Mouse (Mus musculus) CH12.LX (cell line): ENCODE measurements around the gene Tmem255b.

Experiments used
- CHD2 ChIP-seq: IDR thresholded peaks from 2 replicates; pipeline ENCODE4 v1.6.1; 2011; ENCODE audit warnings: low read length, improper control_type of control experiment
- CTCF ChIP-seq, 2 experiments: IDR thresholded peaks in 1 of 2; conservative IDR thresholded peaks in 1 of 2; 2 replicates each; pipeline ENCODE4 v1.5.1; 2011 to 2012; ENCODE audit warnings: low read depth in 2 of 2, low read length in 2 of 2, improper control_type of control experiment in 1 of 2, inconsistent platforms in 1 of 2, mild to moderate bottlenecking in 1 of 2, moderate library complexity in 1 of 2
- EP300 ChIP-seq: IDR thresholded peaks from 2 replicates; pipeline ENCODE4 v1.6.1; 2011; ENCODE audit warnings: low read length, improper control_type of control experiment
- JUN ChIP-seq: IDR thresholded peaks from 2 replicates; pipeline ENCODE4 v1.6.1; 2011; ENCODE audit warnings: low read depth, mild to moderate bottlenecking, low read length, improper control_type of control experiment, moderate library complexity; ENCODE audit not compliant: insufficient read depth
- MAX ChIP-seq: IDR thresholded peaks from 2 replicates; pipeline ENCODE4 v1.6.1; 2011; ENCODE audit warnings: low read length, improper control_type of control experiment
- NELFE ChIP-seq: IDR thresholded peaks from 2 replicates; pipeline ENCODE4 v1.6.1; 2011; ENCODE audit warnings: low read depth, low read length, improper control_type of control experiment
- PAX5 ChIP-seq: IDR thresholded peaks from 2 replicates; pipeline ENCODE4 v1.6.1; 2012; ENCODE audit warnings: low read length, inconsistent platforms, mixed read lengths
- POLR2A ChIP-seq: IDR thresholded peaks from 2 replicates; pipeline ENCODE4 v1.6.1; 2011; ENCODE audit warnings: low read depth, mild to moderate bottlenecking, improper control_type of control experiment, low read length
- RAD21 ChIP-seq: IDR thresholded peaks from 2 replicates; pipeline ENCODE4 v1.6.1; 2011; ENCODE audit warnings: low read depth, mild to moderate bottlenecking, low read length, improper control_type of control experiment, moderate library complexity
- UBTF ChIP-seq: IDR thresholded peaks from 2 replicates; pipeline ENCODE4 v1.6.1; 2012; ENCODE audit warnings: low read depth, mild to moderate bottlenecking, inconsistent platforms, low read length, improper control_type of control experiment, moderate library complexity
- USF1 ChIP-seq: IDR thresholded peaks from 2 replicates; pipeline ENCODE4 v1.6.1; 2014; ENCODE audit warnings: low read depth, mild to moderate bottlenecking, inconsistent platforms, low read length, improper control_type of control experiment

DNA sequence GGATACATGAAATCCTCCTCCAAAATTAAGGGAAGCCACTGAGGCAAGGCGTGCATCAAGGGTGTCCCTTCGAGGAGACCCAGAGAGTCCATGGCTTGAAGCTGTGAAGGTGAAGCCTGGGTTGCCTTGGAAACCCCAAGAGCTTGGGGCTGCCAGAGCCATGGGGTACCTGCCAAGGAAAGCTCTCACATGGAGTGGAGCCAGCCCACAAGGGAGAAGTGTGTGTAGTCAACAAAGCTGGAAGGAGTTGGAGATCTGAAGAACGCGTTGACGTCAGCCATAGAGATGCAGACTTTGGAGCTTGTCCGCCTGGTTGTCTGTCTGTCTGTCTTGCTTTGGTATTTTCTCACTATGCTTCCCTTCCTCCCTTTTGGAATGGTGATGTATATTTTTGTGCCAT is 14.0 kb upstream of the Tmem255b start:
- TF ChIP-seq USF1, result no peak
- no peak for TF ChIP-seq PAX5
- no peak for TF ChIP-seq UBTF
- no peak for TF ChIP-seq NELFE
- no peak for TF ChIP-seq EP300
- TF ChIP-seq JUN, result no peak
- no peak for TF ChIP-seq CHD2
- no peak for TF ChIP-seq CTCF (conservative IDR thresholded peaks at IDR 0.05 in 1 of 2, IDR thresholded peaks at IDR 0.05 in 1 of 2; ENCODE audit: low read depth in 2 of 2, low read length in 2 of 2)
- TF ChIP-seq RAD21, result no peak
- no peak for TF ChIP-seq MAX
- TF ChIP-seq POLR2A, result no peak
